Mouse (Mus musculus) cerebellum, adult 18-20 months (tissue): ENCODE measurements around the gene Bag6.

ENCODE experiments used
- DNase-seq, 2 experiments: peaks; one replicate each; pipeline ENCODE4 v3.0.0; 2021

Bag6 gene

GRCm38 (mm10) chr17:35196321-35196641 lies 61.3 kb downstream of the Bag6 start:
- no peak for DNase-seq
